Mouse (Mus musculus): ENCODE measurements at regions not wholly inside any gene's neighbourhood (a gene's known extent, or its start where the extent isn't known, plus 50 kb on each side); places are given as distances from the start of the nearest gene placed in this dataset.

GRCm38 (mm10) chr13:57364396-57364795, 468.6 kb upstream of the Trpc7 start:
- no peak for TF ChIP-seq CTCF (IDR thresholded peaks at IDR 0.05; ENCODE audit: extremely low read depth, insufficient read length, insufficient replicate concordance, low read depth, low read length)
- TF ChIP-seq POLR2A (IDR thresholded peaks at IDR 0.05; ENCODE audit: low read depth, low read length) = no peak

Measured in small intestine, adult 2 months (tissue).